ENCODE assay signal across 24 mouse cellular contexts in the genomic region with DNA sequence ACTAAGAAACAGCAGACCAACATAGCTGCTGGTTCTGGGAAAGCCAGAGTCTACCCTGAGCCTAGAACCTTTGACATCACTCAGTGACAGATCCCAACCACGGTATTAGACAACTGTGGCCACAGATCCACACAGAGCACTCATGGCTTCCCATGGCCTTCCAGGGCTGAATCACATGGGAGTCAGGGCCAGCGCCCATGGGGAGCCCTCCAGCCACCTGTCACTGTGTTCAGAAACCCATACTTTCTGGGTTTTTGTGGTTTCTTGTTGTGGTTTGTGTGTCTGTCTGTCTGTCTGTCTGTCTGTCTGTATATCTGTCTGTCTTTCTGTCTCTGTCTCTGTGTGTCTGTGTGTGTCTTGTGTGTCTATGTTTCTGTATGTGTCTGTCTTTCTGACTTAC. TPM values are rescaled to one million over a fixed set of nuclear protein-coding genes. Genes with fewer than 3 reads are reported as not detected.
A peak's percentile ranks its signal among the peaks of the same experiment; 100 is the strongest.
DNase-seq lines count a peak whose midpoint lies in the region; ATAC-seq and TF ChIP-seq lines count a peak whose summit lies in the region.
"Had no signal": no experiment of that assay in that cellular context is flagged by ENCODE, and none has a peak within 500 bp of the region (broad histone marks: within the 10 kb centered on the region; RNA-seq: fewer than 3 reads in every experiment).

No protein-coding gene starts in this region.

- no peaks in the 10 kb centered on the region for H3K9me3 ChIP-seq in embryonic facial prominence, embryonic 10.5 days
- no peaks in the 10 kb centered on the region for H3K9me3 ChIP-seq in lung, postnatal 0 days (ENCODE audit: low read length)
- H3K9me3 ChIP-seq: embryonic facial prominence, embryonic 12.5 days; embryonic facial prominence, embryonic 15.5 days; hindbrain, embryonic 12.5 days; hindbrain, embryonic 15.5 days; intestine, embryonic 15.5 days had no signal

- no peak overlapping the region for H3K4me2 ChIP-seq in lung, postnatal 0 days (replicated peaks; ENCODE audit: low read depth, low read length)
- H3K4me2 ChIP-seq: embryonic facial prominence, embryonic 12.5 days; embryonic facial prominence, embryonic 15.5 days; heart, embryonic 11.5 days; hindbrain, embryonic 12.5 days; hindbrain, embryonic 15.5 days; intestine, embryonic 15.5 days had no signal

- no peak for TF ChIP-seq EP300 in lung, postnatal 0 days (IDR thresholded peaks at IDR 0.05)

- H3K27me3 ChIP-seq in spleen, adult 2 months (ENCODE audit: control insufficient read depth, insufficient read depth, low read length), result no peaks in the 10 kb centered on the region
- H3K27me3 ChIP-seq in C2C12 (ENCODE audit: control insufficient read depth, insufficient read depth, insufficient read length), result no peaks in the 10 kb centered on the region
- H3K27me3 ChIP-seq in embryonic facial prominence, embryonic 10.5 days (replicated peaks; ENCODE audit: low read depth, poor library complexity, severe bottlenecking), result peaks cover 20% of the 10 kb centered on the region
- H3K27me3 ChIP-seq in lung, postnatal 0 days (replicated peaks; ENCODE audit: insufficient read depth, low read length), result no peaks in the 10 kb centered on the region
- H3K27me3 ChIP-seq: embryonic facial prominence, embryonic 12.5 days; embryonic facial prominence, embryonic 15.5 days; hindbrain, embryonic 12.5 days; hindbrain, embryonic 15.5 days; intestine, embryonic 15.5 days had no signal

- no peaks in the 10 kb centered on the region for H3K36me3 ChIP-seq in spleen, adult 2 months (ENCODE audit: control insufficient read depth, insufficient read depth, low read length)
- no peaks in the 10 kb centered on the region for H3K36me3 ChIP-seq in C2C12 (ENCODE audit: control insufficient read depth, insufficient read depth)
- H3K36me3 ChIP-seq in embryonic facial prominence, embryonic 10.5 days (replicated peaks), result no peaks in the 10 kb centered on the region
- H3K36me3 ChIP-seq in lung, postnatal 0 days (ENCODE audit: insufficient read depth, low read length), result no peaks in the 10 kb centered on the region
- H3K36me3 ChIP-seq: embryonic facial prominence, embryonic 12.5 days; embryonic facial prominence, embryonic 15.5 days; hindbrain, embryonic 12.5 days; hindbrain, embryonic 15.5 days; intestine, embryonic 15.5 days had no signal

- H3ac ChIP-seq in C2C12 (ENCODE audit: control insufficient read depth, insufficient read length, low read depth), result no peak overlapping the region

- H3K27ac ChIP-seq in spleen, adult 2 months (ENCODE audit: insufficient read depth, low read length), result peak overlapping the region; percentile 85; the same call in 1 of the 2 replicates
- H3K27ac ChIP-seq in layer of hippocampus, adult 2 months, result no peak overlapping the region
- no peak overlapping the region for H3K27ac ChIP-seq in embryonic facial prominence, embryonic 10.5 days (replicated peaks)
- H3K27ac ChIP-seq in lung, postnatal 0 days (ENCODE audit: low read length), result no peak overlapping the region
- H3K27ac ChIP-seq: embryonic facial prominence, embryonic 12.5 days; embryonic facial prominence, embryonic 15.5 days; gastrocnemius, adult 2 months; hindbrain, embryonic 12.5 days; hindbrain, embryonic 15.5 days; intestine, embryonic 15.5 days had no signal

- no peak for TF ChIP-seq CTCF in spleen, adult 2 months (IDR thresholded peaks at IDR 0.05; ENCODE audit: extremely low read depth, insufficient read depth, insufficient read length, insufficient replicate concordance)
- TF ChIP-seq CTCF in C2C12 (IDR thresholded peaks at IDR 0.05; ENCODE audit: control insufficient read depth, insufficient read depth, insufficient read length), result no peak
- TF ChIP-seq CTCF in layer of hippocampus, adult 2 months (conservative IDR thresholded peaks at IDR 0.05), result no peak
- no peak for TF ChIP-seq CTCF in lung, postnatal 0 days (IDR thresholded peaks at IDR 0.05)

- no peaks in the 10 kb centered on the region for H3K79me2 ChIP-seq in C2C12 (ENCODE audit: control insufficient read depth, insufficient read depth)

- ATAC-seq in common myeloid progenitor, adult 5-6 weeks (replicated peaks; ENCODE audit: low read depth, poor library complexity, severe bottlenecking), result peak; percentile 33; the same call in 1 of the 2 replicates
- no peak for ATAC-seq in lung, postnatal 0 days
- ATAC-seq: forebrain, embryonic 14.5 days; forebrain, postnatal 0 days; intestine, embryonic 15.5 days had no signal

- H3K4me1 ChIP-seq in spleen, adult 2 months (ENCODE audit: control insufficient read depth, insufficient read depth, insufficient read length), result peaks cover 49% of the 10 kb centered on the region
- peaks cover 39% of the 10 kb centered on the region for H3K4me1 ChIP-seq in embryonic facial prominence, embryonic 10.5 days
- H3K4me1 ChIP-seq in lung, postnatal 0 days (ENCODE audit: insufficient read depth, low read depth, low read length), result no peaks in the 10 kb centered on the region

- H3K4me3 ChIP-seq in spleen, adult 2 months (ENCODE audit: extremely low read depth, insufficient read depth, insufficient read length), result no peak overlapping the region
- H3K4me3 ChIP-seq in C2C12 (ENCODE audit: insufficient read depth, poor library complexity, severe bottlenecking), result no peak overlapping the region
- H3K4me3 ChIP-seq in layer of hippocampus, adult 2 months, result no peak overlapping the region
- H3K4me3 ChIP-seq in embryonic facial prominence, embryonic 10.5 days, result no peak overlapping the region
- no peak overlapping the region for H3K4me3 ChIP-seq in lung, postnatal 0 days (ENCODE audit: low read depth, low read length)
- H3K4me3 ChIP-seq: embryonic facial prominence, embryonic 12.5 days; embryonic facial prominence, embryonic 15.5 days; gastrocnemius, adult 2 months; hindbrain, embryonic 12.5 days; hindbrain, embryonic 15.5 days; intestine, embryonic 15.5 days had no signal

- TF ChIP-seq POLR2A in spleen, adult 2 months (IDR thresholded peaks at IDR 0.05; ENCODE audit: low read depth, low read length), result no peak

- no peak overlapping the region for H3K9ac ChIP-seq in lung, postnatal 0 days (replicated peaks; ENCODE audit: low read depth)
- H3K9ac ChIP-seq: embryonic facial prominence, embryonic 12.5 days; embryonic facial prominence, embryonic 15.5 days; forebrain, postnatal 0 days; hindbrain, embryonic 12.5 days; hindbrain, embryonic 15.5 days; intestine, embryonic 15.5 days had no signal

- 31% methylated on average over 2 of the region's 2 CpGs for WGBS in spleen, adult 2 months
- 90% methylated on average over 2 of the region's 2 CpGs for WGBS in embryonic facial prominence, embryonic 10.5 days
- WGBS in lung, postnatal 0 days, result 76% methylated on average over 2 of the region's 2 CpGs

- H3K79me3 ChIP-seq in C2C12 (ENCODE audit: low read depth), result no peaks in the 10 kb centered on the region

- DNase-seq in spleen, adult 2 months (ENCODE audit: low read depth in 1 of 2, low spot score in 2 of 2), result no peak
- no peak for DNase-seq in spleen, postnatal 36 days (ENCODE audit: low spot score in 2 of 2)
- DNase-seq in naive thymus-derived CD4-positive, alpha-beta T cell, adult 2 months (ENCODE audit: low read depth), result peak; percentile 62
- DNase-seq in layer of hippocampus, adult 2 months (ENCODE audit: low spot score in 2 of 2), result no peak
- no peak for DNase-seq in embryonic facial prominence, embryonic 10.5 days (ENCODE audit: low spot score)
- DNase-seq in lung, postnatal 0 days (ENCODE audit: low spot score), result no peak
- DNase-seq: adrenal gland, adult 8-10 months; adrenal gland, postnatal 25 days; cerebellum, adult 11-12 months; cerebellum, adult 8-10 months; cerebellum, postnatal 10 days; cerebellum, postnatal 36 days; forebrain, postnatal 0 days; gastrocnemius, adult 2 months; gastrocnemius, postnatal 14 days had no signal

TF ChIP-seq in C2C12, 6 proteins besides CTCF, POLR2A, EP300 and RAD21:
- no peak for TF ChIP-seq MAX (IDR thresholded peaks at IDR 0.05)
- peak; percentile 59 for TF ChIP-seq MYOD1 (IDR thresholded peaks at IDR 0.05; ENCODE audit: control insufficient read depth, insufficient read length, low read depth)

RNA-seq across cellular contexts. Expression of gene Emid1, which starts 23.8 kb away (rescaled TPM):
- 25.7 and 28.4 TPM in 2 replicates for polyA plus RNA-seq in spleen, adult 2 months (2012; rRNA removed)
- 0.02 TPM for polyA plus RNA-seq in C2C12 (2012; fragmentation: generic; extraction: Trizol)
- 11.0 and 20.0 TPM in 2 replicates for total RNA-seq in common myeloid progenitor, adult 5-6 weeks (2017)
- 1 to 10 TPM; 4.2 to 4.9 TPM for total RNA-seq in layer of hippocampus, adult 2 months (2021)
- polyA plus RNA-seq in embryonic facial prominence, embryonic 10.5 days (2016; fragmentation: Nextera tagmentation; extraction: Ambion mirVana), result 13.1 and 24.6 TPM in 2 replicates
- polyA plus RNA-seq in lung, postnatal 0 days (2015; fragmentation: Nextera tagmentation; extraction: Ambion mirVana), result 63.3 and 67.5 TPM in 2 replicates

Comparison
In these comparisons a context has a peak if more than half of its experiments do, and no peak if none do; other contexts are left out.
1. RNA of gene Emid1, which starts 23.8 kb away (polyA plus RNA-seq): 63.3 to 67.5 TPM in lung, postnatal 0 days, 25.7 to 28.4 TPM in spleen, adult 2 months and 13.1 to 24.6 TPM in embryonic facial prominence, embryonic 10.5 days; 0.02 TPM in C2C12 (single experiment); every median in the first group is over 10 times any median in the second.